Mouse (Mus musculus): ENCODE measurements around the gene Gnb1.

Gene Gnb1

DNA sequence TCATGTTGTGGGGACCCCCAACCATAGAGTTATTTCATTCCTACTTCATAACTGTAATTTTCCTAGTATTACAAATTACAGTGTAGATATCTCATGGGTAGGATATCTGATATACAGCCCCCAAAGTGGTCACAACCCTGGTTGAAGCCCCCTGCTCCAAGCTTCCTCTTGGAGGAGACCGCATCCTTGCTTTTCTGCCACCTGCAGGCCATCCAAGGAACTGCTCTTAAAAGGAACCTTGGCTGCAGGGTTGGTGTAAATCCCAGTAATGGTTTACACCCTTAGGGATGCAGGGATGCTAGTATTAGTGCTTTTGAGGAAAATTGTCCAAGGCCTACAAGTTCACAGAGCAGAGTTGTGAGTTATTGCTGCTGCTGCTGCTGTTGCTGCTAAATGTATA is 89.3 kb downstream of the Gnb1 start:
- DNase-seq: peak; percentile 73

DNA sequence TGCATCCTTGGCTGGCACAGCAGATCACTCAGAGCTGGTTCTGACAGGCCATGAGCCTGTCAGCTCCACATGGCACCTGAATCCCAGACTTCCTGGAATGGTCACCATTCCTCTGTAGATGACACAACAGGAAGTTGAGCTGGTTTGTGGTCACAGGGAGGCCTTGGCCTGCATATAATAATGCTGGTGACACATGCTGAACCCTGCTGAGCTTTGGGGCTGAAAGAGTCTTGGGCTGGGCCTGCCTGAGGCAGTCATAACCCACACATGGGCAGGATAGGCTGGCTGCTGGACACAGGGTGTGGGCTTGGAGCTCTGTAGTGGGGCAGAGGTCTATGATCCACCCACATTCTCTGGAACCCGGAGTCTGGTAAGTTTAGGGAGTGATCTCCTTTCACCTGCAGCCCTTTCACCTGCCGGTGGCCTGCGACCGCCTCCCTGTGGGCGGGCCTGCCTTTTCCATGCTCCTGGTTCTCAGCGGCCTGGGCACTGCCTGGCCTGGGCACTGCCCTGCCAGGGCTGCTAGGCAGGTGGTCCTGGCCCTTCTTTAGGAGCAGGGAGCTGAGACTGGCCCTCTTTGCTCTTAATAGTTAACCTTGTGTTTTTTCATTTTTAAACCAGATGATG is 91.2 kb downstream of the Gnb1 start:
- no peak for DNase-seq

DNA sequence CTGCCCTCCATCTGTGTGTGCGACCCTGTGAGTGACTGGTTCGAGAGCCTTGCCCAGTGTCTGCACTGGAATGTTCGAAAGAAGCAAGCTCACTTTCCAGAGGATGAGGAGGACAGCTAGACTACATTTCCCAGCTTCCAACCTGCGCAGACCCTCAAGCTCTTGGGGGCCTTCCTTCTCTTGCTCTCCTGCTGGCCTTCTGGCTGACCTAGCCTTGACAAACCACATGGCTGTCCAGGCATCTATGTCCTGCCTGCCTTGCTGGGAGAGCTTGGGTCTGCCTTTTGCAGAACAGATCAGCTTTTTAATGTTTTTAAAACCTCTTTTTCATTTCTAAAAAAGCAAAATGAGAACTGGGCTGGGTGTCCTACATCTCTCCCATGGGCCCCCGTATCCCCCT is 98.2 kb downstream of the Gnb1 start:
- DNase-seq: no peak

DNA sequence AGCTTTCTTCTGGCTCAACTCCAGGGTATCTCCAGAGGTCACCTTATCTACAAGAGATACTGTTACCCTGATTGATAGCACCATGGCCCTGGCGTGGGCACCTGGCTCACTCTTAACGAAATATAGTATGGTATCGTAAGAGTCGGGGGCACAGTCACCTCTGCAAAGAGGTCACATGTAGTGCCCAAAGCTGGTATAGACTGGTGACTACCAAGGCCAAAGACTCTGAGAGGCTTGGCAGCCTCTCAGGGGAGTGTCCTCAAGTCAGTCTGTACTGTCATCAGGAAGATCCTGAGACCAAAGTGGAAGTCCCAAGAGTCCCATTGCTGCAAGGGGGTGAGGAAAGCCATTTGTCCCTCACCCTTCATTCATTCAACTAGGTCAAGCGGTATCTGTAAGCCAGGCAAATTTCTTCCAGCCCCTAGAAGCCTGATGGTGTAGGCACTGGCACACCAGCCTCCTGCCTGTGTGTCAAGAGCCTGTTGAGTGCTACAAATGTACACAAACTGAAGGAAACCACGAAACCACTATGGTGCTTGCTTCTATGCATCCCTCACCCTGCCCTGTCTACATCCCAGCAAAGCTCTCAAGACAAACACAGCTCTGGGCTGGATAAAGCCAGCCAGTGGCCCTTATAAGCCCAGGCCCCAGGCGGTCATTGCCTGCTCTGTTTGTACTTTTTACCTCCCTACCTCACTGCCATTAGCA is 100.0 kb downstream of the Gnb1 start:
- DNase-seq: no peak

DNA sequence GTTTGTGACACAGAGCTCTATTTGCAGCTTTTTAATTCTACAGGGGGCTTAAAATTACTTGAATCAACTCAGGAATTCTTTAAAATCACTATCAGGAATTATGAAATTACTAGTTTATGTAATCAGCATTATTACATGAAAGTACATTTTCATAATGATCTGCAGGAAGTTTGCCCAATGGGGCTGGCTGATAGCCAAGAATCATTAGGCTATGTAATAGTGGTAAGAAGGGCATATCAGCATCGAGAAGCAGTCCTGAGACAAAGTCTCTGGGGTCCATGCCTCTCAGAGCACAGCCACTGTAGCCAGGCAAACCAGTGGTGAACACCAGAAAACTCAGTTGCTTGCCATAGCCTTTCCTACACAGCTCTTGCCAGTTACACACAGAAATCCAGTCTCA is 102.6 kb downstream of the Gnb1 start:
- DNase-seq: no peak

DNA sequence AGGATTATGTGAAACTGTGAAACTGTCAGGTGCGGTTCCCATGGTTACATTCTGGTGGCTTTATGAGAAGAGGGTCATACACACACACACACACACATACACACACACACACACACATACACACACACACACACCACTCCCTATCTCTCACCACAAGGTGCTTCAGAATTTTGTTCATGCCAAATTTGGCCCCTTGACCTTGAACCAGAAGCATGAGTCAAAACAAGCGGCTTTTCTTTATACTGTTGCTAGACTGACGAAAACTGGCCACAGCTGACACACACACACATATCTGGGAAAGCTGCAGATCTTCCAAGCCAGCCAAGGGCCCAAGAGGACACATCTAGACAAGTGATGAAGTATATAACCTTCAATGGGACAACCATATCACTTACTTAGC is 104.6 kb downstream of the Gnb1 start:
- no peak for DNase-seq

DNA sequence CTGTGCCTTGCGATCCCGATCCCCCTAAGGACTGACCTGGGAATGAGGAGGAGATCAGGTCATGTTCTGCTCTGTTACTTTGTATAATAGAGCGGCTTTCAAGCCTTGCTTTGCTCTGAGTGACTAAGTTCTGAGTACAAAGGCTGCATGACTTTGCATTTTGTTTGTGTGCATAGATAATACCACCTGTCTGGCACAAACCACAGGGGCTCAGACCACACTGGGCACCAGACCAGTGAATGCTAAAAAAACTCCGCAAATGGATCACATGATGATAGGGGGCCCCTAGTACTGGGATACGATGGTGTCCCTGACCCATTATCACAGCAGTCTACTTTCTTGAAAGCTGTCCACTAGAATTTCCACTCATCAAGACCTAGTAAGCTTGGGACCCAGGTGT is 105.4 kb downstream of the Gnb1 start:
- DNase-seq: no peak

DNA sequence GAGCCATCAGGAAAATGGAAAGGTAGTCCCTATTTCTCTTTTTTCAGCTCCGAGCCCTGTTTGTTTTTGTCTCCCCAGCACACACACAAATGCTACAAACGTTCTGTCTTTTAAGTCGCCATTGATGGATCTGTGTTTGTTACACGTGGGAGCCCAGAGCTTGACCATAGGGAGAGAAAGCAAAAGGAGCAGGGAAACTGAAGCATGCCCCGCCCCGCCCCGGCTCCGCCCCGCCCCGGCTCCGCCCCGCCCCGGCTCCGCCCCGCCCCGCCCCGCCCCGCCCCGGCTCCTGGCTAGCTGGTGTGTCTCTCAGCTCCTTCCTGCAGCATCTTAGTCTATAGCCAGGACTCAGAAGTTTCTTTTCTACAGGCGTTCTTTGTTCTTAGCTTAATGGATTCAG is 107.4 kb downstream of the Gnb1 start:
- no peak for DNase-seq

DNA sequence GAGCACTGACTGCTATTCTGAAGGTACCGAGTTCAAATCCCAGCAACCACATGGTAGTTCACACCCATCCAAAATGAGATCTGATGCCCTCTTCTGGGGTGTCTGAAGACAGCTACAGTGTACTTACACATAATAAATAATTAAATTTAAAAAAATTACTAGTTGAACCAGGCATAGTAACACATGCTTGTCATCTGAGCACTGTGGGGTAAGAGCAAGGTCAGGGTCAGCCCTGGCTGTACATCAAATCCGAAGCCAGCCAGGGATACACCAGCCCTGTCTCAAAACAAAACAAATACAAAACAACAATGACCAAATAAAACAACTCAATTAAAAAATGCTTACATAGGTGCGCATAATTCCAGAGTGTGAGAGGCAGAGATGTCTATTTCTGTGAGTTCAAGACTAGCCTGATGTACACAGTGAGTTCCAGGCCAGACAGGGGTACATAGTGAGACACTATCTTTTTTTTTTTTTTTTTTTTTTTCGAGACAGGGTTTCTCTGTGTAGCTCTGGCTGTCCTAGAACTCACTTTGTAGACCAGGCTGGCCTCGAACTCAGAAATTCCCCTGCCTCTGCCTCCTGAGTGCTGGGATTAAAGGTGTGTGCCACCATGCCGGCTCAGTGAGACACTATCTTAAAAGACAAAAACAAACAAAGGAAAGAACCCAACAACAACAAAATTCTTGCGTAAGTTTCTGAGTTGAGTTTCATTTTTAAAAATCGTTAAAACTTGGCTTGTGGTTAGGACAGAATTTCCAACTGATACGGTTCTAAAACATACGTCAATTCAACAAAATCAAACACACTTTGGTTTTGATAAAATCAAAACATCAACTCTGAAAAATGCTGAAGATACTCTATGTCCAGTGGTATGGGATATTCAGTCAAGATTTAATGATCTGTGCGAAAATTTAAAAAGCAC is 109.0 kb downstream of the Gnb1 start:
- no peak for DNase-seq

DNA sequence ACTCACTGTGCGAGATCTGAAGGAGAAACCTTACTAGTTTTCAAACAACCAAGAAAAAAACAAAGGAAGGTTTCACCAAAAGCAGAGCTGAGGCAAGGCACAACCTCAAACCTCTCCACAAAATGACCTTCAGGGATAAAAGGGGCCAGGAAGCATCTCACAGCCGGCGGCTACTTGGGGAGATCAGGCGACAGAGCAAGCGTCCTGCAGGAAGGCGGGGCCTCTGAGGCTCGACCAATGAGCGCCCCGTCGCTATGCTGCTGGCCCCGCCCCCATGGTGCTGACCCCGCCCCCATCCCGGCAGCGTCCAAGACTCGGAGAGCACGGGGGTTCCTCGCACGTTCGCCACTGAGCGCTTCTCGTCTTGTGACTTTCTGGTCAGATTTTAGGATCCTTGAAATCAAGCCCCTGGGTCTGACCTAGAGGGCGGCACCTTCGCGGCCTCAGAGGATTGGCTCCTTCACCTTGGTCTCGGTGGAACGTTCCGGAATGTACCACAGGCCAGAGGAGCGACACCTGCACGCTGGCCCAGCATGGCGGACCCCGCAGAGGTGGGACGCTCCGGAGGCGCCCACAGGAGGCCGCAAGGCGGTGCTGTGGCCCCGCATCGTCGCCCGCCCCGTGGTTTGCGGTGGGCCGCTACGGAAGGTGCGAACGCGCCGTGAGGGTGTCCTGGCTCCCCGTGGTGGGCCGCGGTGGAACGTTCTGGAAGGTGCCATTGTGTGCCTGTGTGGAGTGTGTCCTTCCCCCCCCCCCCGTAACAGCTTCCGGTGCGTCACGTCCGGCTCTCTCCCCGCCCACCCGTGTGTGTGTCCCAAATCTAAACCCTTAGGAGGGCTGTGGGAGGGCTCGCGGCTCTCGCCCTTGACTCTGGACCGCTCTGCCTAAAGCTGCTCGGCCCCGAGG is 110.2 kb downstream of the Gnb1 start, which contains the start of gene Slc35e2:
Gene Slc35e2 (plus strand): TSS at position 326 of the 906 bp plus-strand sequence.
- peak; percentile 96 for DNase-seq

DNA sequence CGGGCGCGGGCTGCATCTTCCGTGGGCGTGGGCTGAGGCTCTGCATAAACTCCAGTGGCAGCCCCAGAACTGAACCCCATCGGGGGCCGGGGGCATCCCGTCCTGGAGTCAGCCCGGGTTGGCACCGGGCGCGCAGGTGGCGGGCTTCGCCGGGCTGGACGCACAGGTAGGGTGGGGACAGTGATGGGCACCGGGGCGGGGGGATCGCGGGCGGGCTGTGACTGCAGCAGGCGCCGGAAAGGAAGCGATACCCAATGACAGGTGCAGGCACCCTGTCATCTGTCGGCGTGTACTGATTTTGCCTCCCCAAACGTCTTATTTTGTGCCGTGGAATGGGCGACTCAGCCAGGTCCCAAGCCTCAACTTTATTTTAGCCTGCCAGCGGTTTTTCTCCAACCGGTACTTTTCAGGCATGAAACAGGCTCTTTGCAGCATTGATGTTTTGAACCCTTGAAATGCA is 110.9 kb downstream of the Gnb1 start:
- DNase-seq: no peak

DNA sequence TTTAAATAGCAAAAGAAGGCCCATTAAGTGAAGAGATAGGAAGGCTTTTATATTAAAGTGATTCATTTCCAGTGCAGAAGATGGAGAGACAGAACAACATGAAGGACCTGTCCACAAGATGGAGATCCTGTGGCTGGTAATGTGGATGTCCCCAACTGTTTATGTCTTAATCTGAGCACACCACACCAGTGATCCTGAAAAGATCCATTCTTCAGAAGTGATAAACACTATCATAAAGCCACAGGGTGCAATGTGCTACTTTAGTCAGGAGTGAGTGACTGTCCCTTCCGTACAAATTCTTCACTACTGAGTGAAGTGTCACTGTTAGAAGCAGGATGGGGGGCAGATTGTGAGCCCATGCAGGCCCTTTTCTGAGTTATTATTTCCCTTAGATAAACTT is 111.6 kb downstream of the Gnb1 start:
- DNase-seq: no peak

DNA sequence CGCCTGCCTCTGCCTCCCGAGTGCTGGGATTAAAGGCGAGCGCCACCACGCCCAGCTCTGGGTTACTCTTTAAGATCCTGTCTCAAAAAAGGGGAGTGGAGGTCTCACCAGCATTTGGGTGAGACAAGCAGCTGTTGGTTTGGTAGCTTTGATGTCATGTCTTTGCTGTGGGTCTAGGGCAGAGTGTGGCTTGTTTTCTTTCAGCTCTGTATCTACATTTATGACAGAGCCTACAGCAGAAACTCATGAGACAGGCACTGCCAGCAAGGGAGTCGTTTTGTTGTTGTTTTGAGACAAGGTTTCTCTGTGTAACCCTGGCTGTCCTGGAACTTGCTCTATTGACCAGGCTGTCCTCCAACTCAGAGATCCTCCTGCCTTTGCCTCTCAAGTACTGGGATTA is 112.6 kb downstream of the Gnb1 start:
- DNase-seq: no peak

DNA sequence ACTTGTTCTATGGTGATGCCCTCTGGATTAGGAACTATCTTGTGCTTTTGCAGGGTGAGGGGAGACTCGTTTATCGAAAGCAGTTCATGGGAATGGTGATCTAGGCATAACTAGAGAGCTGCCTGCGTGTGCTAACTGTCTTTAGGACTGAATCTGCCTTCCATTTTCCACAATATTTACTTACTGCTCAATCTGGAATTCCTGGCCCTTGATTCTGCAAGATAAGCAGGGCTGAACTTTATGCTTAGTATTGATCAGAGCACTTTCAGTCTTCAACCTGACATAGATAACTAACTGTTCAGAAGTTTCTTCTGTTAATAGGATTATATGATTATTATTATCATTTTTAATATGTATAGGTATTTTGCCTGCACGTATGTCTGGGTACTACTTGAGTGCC is 114.0 kb downstream of the Gnb1 start:
- DNase-seq: no peak

DNA sequence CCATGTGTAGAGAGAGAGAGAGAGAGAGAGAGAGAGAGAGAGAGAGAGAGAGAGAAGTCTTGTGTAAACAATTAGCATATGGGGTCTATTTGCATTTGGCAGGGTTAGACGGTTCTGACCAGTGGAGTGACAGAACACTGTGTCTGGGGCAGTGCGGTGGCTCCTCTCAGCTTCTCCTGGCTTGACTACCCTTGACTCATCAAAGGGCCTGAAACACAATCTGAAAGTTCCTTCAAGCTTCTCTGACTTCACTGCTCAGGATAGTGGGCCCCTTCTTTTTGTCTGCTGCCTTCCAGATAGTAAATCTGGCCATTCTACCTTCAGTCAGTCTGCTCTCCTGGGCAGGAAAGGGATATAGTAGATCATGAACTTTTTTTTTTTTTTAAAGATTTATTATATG is 115.7 kb downstream of the Gnb1 start:
- DNase-seq: no peak

Measured in thymus, postnatal 4 days (tissue).